Mouse (Mus musculus) layer of hippocampus, adult 2 months (tissue): Measurements from ENCODE around the gene Efcab6. TPM values are rescaled to one million over a fixed set of nuclear protein-coding genes. Genes with fewer than 3 reads are reported as not detected.
A peak's percentile ranks its signal among the peaks of the same experiment; 100 is the strongest.

Experiments used
- DNase-seq, 2 experiments: peaks; one replicate each; pipeline ENCODE4 v3.0.0; 2022; ENCODE audit warnings: low spot score in 2 of 2
- H3K27ac ChIP-seq: fragments of 200-600 bp; 2 replicates; pipeline ENCODE4 v1.8.1; 2022
- H3K4me3 ChIP-seq: fragments of 200-600 bp; 2 replicates; pipeline ENCODE4 v1.8.1; 2022; ENCODE audit warnings: mild to moderate bottlenecking
- CTCF ChIP-seq: fragments of 200-600 bp; conservative IDR thresholded peaks from 2 replicates; pipeline ENCODE4 v1.8.1; 2022; ENCODE audit warnings: antibody characterized with exemption, mild to moderate bottlenecking, moderate library complexity
- total RNA-seq, 2 experiments: library from RNA; stranded (reverse); gene quantifications; 2 replicates each; pipeline ENCODE4 v1.2.3; 2021

Gene Efcab6
- total RNA-seq, 2 experiments from 2014 or later = 4.9 to 6.4 TPM

DNA sequence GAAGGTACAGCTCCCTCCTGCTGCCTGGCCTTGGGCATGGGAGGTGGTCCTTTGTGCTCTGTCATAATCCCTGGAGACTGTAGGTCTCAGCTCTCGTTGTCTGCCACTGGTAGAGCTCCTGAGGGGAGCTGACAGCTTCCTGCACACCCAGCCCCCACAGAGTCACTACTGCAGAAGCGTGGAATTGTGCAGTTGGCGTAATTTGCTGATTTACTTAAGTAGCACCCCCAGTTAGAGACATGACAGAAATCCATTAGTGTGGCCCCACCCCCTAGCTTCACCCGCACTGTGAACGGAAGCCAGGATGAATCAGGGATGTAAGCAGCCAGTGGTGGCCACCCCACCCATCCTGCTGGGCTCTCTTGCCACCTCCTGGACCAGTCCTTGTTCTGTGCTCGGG lies 232.9 kb downstream of the Efcab6 start:
- no peak overlapping the region for H3K4me3 ChIP-seq
- no peak for TF ChIP-seq CTCF
- peak overlapping the region; percentile 48; the same call in 1 of the 2 replicates for H3K27ac ChIP-seq
- no peak for DNase-seq

DNA sequence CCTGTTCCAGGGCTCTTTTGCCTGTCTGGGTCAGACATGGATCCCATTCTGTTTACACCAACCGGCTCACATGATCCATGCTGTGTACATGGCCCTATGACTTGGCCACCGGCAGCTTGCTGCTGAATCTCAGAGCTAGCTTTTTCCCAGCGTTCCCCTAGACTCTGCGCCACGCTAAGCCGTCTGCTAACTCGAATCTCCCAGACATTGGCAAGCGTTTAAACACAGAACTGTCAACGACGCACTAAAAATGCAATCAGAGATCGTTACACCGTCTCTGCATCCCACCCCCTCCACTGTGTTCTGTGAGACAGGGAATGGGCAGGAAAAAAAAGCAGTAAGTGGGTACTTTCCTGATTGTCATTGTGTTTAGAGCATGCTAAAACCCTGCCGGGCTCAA lies 236.0 kb downstream of the Efcab6 start:
- TF ChIP-seq CTCF = no peak
- DNase-seq = peak; percentile 33 to 49
- Histone ChIP-seq H3K4me3 (no peak overlapping the region), H3K27ac (peak overlapping the region; percentile 74)

DNA sequence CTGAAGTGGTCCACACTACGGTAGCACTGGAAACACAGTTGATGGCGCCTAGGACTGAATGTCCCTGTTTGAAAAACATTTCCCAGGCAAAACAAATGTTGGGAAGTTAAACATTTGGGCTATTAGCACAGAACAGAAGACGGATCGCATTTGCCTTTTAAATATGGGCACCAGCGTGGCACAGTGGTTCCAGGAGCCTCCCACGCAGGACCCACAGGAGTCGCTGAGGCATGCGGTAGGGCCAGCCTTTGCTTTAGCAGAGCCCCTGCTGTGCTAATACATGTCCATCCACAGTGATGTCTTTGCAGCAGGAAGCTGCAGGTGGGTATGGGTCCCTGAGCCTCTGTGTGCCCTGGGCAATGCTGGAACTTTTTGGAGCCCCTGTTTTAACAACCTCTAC lies 237.2 kb downstream of the Efcab6 start:
- TF ChIP-seq CTCF = no peak
- Histone ChIP-seq H3K27ac (peak overlapping the region; percentile 74), H3K4me3 (no peak overlapping the region)
- DNase-seq = peak in 1 of 2 experiments; percentile 51

Other genes starting within 250 kb of the Efcab6 start
- 100 to 1,000 TPM; 315 to 350 TPM for gene Sult4a1, start 40.4 kb upstream of the Efcab6 start, total RNA-seq
- not detected for gene Pnpla5, start 57.8 kb upstream of the Efcab6 start, total RNA-seq
- gene Pnpla3, start 102.5 kb upstream of the Efcab6 start, total RNA-seq = 1 to 10 TPM; 7.3 to 8.1 TPM
- 100 to 1,000 TPM in 1 of 2 experiments, 10 to 100 TPM in 1; 93.6 to 102 TPM for gene Samm50, start 126.9 kb upstream of the Efcab6 start, total RNA-seq
- 10 to 100 TPM; 29.9 to 34.0 TPM for gene Parvb, start 166.7 kb upstream of the Efcab6 start, total RNA-seq